Mouse (Mus musculus) ovary, adult 18-20 months (tissue): ENCODE data around the gene Tmem222.

Experiments
- DNase-seq: peaks from one replicate; pipeline ENCODE4 v3.0.0; 2022; ENCODE audit warnings: low spot score, mixed read lengths

Gene Tmem222

DNA sequence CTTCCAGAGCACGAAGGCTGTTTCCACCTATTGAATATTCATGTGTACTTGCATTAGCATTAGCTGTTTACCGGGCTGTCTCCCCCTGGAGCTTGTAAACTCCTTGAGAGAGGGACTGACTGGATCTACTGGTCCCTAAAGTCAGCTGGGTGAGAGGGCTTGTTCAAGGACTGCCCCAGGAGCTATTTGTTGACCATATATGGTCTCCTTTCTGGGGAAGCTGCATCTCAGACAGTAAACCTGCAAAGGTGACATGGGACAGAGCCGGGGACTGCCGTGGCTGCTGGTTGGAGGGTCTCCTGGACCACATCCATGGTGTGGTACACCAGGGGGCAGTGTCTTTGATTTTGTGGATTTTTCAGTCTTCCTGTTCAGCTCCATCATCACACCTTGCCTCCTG lies 5.1 kb upstream of the Tmem222 start:
- DNase-seq: no peak

GRCm38 (mm10) chr4:133281951-133282481 lies 4.4 kb upstream of the Tmem222 start:
- no peak for DNase-seq

DNA sequence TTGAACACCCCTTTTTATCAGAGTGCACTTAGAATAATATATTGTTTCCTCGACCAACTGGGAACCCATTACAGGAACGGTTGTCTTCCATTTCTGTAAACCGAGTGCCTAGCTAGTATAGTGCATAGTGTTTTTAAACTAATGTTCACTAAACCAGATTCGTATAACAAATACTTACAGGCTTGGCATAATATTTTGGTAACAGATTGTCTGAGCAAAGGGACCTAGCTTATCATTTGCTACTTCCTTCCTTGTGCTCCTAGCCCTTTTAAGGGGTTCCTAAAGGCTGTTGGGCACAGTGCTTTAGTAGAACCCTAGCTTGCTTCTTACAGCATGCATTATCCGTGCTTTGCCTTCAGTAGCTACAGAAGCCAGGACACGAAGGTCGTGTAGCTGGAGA lies 3.9 kb upstream of the Tmem222 start:
- DNase-seq: no peak

DNA sequence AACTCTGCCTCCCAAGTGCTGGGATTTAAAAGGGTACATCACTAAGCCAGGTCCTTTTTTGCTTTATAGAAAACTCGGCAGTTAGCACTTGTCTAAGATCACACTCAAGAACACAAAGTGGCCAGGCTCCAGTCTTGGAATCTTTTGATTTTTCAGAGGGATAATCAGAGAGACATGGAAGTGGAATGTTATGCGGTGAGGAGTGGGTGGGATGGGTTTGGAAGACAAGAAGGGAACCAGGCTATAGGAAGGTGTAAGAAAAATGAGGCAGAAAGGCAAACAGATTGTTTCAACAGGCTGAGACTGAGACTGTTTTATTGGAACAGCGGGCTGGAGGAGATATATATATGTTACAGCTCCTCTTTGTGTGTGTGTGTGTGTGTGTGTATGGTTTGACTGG lies 890 bp upstream of the Tmem222 start:
- DNase-seq: no peak

DNA sequence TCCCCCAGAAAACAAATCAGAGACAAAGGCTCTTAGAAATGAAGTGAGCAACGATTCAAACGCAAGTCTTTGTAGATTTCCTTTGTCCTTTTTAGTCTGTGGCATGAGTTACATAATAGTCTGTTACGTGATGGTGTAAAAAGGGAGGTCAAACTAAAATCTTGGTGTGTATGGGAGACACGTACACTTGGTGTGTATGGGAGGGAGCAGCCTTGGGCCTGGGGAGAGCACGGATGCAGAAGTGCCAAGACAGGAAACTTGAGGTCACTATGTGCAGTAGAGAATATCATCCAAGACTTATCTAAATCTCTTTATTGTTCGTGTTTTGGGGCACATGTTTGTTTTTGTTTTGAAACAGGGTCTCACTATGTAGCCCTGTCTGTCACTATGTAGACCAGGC lies 475 bp upstream of the Tmem222 start:
- no peak for DNase-seq

DNA sequence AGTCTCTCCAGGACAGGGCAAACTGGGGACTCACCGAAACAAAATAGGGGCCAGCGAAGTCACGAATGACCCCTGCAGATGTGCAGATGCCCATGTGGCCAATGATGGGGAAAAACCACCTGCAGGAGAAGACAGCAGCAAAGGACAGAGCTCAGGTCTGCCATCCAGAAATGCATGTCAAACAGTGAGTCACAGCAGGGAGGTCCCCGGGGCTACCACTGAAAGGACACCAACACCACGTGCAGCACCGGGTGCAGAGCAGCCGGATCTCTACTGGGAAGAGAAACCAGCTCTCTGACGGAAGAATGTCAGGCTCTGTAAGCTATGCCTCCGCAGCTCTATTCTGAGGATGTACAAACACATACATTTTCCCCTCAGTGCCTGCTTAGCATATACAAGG lies 6.7 kb downstream of the Tmem222 start:
- no peak for DNase-seq

DNA sequence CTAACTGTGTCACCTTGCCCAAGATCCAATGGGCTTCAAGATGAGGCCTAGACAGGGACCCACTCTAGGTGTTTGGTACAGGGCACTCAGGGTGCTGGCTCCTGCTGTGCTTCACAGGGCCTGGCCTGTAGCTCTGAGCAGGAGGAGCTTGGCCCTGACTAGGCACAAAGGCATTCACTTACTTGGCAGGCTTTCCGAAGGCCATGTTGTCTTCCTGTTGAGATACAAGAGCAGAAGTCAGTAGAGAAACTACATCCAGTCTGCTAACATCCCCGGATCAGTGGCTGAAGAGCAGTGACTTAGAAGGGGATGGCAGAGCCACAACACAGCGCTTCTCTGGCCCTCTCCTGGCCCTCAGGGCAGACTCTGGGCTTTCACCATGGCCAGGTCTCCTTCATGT lies 8.0 kb downstream of the Tmem222 start:
- DNase-seq: peak; percentile 65

- no peak for DNase-seq
These were observed 8.7 kb downstream of the Tmem222 start for GRCm38 (mm10) chr4:133268931-133269330.

DNA sequence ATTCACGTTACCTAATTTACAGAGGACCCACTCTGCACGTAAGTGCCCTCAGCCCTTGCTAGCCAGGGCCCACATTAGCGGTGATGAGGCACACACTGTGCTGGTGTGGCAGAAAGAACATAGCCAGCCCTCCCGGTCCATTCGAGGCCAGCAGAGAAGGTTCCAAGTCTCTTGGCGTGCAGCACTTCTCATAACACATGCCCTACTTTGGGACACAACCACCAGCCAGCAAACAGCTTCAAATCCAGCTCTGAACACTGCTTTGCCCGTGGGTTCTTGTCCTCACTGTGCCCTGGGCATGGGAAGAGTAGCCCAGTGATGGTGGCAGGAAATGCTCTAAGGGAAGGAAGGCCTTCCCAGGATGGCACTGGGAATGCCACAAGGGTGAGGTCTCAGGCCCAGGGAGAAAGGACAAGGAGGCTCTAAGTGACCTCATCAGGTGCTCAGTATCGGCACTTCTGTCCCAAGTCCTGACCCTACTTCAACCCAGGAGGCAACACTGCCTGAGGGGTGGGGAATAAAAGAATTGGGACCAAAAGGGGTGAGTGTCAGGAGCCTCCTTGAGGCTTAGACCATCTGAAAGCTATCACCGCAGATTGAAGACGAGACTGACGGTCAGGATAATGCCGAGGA lies 11.2 kb downstream of the Tmem222 start:
- DNase-seq: no peak

DNA sequence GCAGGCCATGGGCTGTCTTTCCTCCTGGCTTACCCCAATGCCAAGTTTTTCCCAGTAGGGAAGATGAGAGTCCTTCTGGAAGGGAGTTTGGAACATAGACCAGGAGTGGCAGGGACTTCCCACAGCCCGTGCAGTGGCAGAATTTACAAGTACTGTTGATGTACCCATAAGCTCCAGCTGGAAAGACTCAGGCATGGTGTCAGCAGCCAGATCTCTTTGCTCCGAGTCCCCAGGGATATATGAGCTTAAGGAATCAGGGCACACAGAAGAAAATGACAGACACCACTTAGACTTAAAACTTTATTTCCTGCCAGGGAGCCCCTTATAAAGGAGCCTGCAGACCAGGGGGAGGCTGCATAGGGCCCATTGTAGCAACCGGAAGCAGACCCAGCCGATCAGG lies 11.8 kb downstream of the Tmem222 start:
- DNase-seq: no peak

DNA sequence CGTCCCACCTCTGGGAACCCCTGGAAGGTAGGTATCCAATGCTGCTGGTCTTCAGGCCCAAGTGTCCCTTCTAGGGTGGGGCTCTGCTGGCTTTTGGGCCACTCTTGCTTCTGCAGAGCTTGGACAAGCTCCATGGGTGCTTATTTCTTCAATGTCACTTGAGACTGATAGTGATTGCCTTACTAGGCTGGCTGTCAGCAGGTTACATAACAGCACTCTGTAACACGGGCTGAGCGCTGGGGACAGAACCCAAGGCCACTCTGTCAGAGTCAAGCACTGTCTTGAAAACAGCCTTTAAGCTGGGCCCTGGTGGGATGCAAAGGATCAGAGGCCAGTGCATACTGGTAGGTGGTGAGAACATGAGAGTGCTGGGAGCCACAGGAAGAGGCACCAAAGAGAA lies 12.3 kb downstream of the Tmem222 start:
- DNase-seq: no peak

DNA sequence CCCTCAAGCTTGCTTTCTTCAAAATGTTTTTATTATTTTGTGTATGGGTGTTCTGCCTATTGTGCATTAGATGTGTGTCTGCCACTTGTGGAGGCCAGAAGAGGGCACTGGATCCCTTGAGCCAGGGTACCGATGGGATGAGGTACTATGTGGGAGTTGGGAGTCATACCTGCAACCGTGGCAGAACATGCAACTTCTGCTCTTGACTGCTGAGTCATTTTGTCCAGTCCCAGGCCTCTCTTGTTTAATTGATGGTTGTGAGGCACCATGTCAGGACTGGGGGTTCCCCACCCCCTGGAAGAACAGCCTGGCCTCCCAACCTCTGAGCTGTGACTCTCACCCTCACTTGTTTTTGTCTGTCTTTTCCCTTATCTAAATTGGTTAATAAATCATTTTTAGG lies 13.0 kb downstream of the Tmem222 start:
- no peak for DNase-seq

- DNase-seq: no peak
These were observed 13.8 kb downstream of the Tmem222 start for GRCm38 (mm10) chr4:133263756-133264155.

DNA sequence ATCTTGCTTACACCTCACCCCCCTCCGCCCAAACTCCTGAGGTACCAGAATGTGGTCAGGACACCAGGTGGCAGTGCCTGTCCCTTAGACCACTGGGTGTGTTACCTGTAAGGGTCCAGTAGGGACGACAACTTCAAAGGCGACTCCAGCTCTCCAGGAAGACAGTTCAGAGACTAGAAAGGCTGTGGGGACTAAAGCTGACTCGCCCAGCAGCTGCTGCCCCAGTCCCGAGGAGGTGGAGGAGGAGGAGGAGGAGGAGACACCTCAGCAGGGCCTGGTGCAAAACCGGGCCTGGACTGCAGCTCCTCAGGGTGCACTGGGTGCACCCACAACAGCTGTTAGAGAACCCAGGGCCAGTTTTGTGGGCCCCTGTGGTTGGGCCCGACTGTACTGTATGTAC lies 14.7 kb downstream of the Tmem222 start, which contains the start of gene Sytl1:
TSS of gene Sytl1 (minus strand) at position 232 of the 400 bp plus-strand sequence.
- DNase-seq: no peak

GRCm38 (mm10) chr4:133262375-133262765 lies 15.2 kb downstream of the Tmem222 start:
- no peak for DNase-seq

GRCm38 (mm10) chr4:133261641-133262374 lies 15.8 kb downstream of the Tmem222 start:
- no peak for DNase-seq

GRCm38 (mm10) chr4:133257798-133258408 lies 19.7 kb downstream of the Tmem222 start:
- no peak for DNase-seq

DNA sequence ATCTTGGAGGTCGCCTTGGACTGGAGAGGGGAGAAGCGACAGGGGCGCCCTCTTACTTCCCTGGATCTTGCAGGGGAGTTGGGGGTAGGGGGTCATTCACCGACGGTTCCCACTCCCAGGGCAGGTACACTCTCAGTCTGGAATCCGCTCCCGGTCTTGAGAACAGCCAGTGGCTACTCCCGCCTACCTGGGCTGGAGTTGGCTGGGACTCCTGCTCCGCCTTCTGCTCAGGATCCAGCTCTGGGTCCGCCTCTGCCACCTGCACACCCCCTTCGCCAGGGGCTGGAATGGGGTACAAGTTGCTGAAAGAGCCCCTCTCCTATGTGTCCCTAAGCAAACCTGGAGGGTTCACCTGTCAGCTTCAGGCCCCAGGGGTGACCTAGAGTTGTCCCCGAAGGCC lies 20.4 kb downstream of the Tmem222 start:
- no peak for DNase-seq

GRCm38 (mm10) chr4:133256820-133257219 lies 20.8 kb downstream of the Tmem222 start:
- no peak for DNase-seq

GRCm38 (mm10) chr4:133255392-133255791 lies 22.2 kb downstream of the Tmem222 start:
- no peak for DNase-seq

DNA sequence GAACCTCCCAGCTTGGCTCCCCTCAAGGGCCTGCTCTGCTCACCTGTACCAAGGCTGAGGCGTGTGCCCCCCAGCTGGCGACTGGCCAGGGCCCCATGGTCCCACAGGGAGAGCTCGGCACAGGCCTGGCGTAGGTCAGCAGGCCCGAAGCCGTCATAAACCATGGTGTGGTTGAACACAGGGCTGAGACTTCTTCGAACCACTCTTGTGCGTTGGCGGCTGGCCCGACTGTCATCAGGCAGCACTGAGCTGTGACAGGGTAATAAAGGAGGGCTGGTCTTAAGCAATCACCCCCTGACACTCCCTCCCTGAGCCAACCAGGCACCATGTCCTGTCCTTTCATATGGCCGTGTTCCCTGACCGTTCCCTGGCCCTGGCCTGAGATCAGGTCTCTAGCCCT lies 24.2 kb downstream of the Tmem222 start:
- DNase-seq: no peak

DNA sequence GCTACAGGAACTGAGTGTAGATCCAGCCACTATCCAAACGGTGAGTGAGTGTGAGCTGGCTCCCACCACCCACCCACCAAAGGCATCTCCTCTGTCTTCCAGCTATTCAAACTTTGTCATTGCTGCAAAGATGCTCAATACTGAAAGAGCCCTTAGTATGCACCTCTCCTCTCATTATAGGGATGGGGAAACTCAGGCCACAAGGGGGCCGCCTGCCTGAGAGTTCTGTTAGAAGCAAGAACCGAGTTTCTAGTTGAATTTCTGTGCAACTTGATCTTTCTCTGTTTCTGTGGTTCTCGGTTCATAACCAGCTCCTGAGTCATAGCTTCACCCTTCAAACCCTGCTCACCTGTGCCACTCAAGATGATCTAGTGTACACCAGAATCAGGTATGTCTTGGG lies 25.5 kb downstream of the Tmem222 start:
- no peak for DNase-seq

DNA sequence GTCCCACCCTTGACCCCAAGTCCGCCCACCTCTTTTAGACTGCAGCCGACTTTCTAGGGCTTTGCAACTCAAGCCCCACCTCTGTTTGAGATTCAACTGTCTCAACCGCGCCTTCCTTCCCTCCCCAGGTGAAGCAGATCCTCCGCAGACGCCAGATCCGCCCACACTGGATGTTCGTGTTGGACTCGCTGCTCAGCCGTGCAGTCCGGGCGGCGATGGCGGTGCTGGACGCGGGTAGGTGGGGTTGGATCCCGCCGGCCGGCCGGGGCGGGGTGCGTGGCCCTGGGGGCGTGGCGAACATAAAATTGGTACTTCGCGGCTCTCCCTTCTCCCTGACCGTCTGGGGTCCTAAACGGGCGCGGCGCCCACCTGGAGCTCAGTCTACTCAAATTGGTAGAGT lies 26.4 kb downstream of the Tmem222 start:
- no peak for DNase-seq
